Mouse (Mus musculus) embryonic facial prominence, embryonic 13.5 days (tissue): ENCODE data around the gene Slc5a11. TPM values are rescaled to one million over a fixed set of nuclear protein-coding genes. Genes with fewer than 3 reads are reported as not detected.
A peak's percentile ranks its signal among the peaks of the same experiment; 100 is the strongest.

Experiments used
- ATAC-seq: fragments of 200-750 bp; cut with Nextera tagmentation; 2 replicates; pipeline ENCODE4 v1.8.0; 2017; ENCODE audit warnings: low read depth; ENCODE audit not compliant: insufficient number of reproducible peaks, insufficient read depth, low FRiP score, low TSS enrichment
- H3K27ac ChIP-seq: fragments of 300-500 bp; sonication (generic); 2 replicates; pipeline ENCODE4 v1.5.1; 2015; ENCODE audit warnings: moderate library complexity, mild to moderate bottlenecking, inconsistent platforms
- H3K27me3 ChIP-seq: fragments of 300-500 bp; sonication (generic); 2 replicates; pipeline ENCODE4 v1.6.1; 2015; ENCODE audit warnings: mild to moderate bottlenecking, inconsistent platforms
- H3K36me3 ChIP-seq: fragments of 300-500 bp; sonication (generic); 2 replicates; pipeline ENCODE4 v1.6.1; 2015; ENCODE audit warnings: mild to moderate bottlenecking, inconsistent platforms
- H3K4me1 ChIP-seq: fragments of 300-500 bp; sonication (generic); 2 replicates; pipeline ENCODE4 v1.6.1; 2015; ENCODE audit warnings: inconsistent platforms
- H3K4me2 ChIP-seq: fragments of 300-500 bp; sonication (generic); 2 replicates; pipeline ENCODE4 v1.6.1; 2015; ENCODE audit warnings: moderate library complexity, mild to moderate bottlenecking, inconsistent platforms
- H3K4me3 ChIP-seq: fragments of 300-500 bp; sonication (generic); 2 replicates; pipeline ENCODE4 v1.5.1; 2015; ENCODE audit warnings: mild to moderate bottlenecking, inconsistent platforms
- H3K9ac ChIP-seq: fragments of 300-500 bp; sonication (generic); 2 replicates; pipeline ENCODE4 v1.6.1; 2015; ENCODE audit warnings: mild to moderate bottlenecking, inconsistent platforms
- H3K9me3 ChIP-seq: fragments of 300-500 bp; sonication (generic); 2 replicates; pipeline ENCODE4 v1.6.1; 2016; ENCODE audit warnings: inconsistent platforms
- WGBS: fragments of 180-500 bp; shearing (Covaris S2); methylation state at CpG from one replicate; pipeline ENCODE4 v1.1.7; 2015; ENCODE audit warnings: mixed read lengths; 5-methylcytosine and 5-hydroxymethylcytosine counted together
- polyA plus RNA-seq: library from polyadenylated mRNA; unstranded; fragments of >200 nt; fragmentation: Nextera tagmentation; extraction: Ambion mirVana; gene quantifications from 2 replicates; pipeline ENCODE4 v1.2.1, GENCODE M21; 2015

Gene Slc5a11
- polyA plus RNA-seq: 0.25 TPM in 1 of 2 replicates, not detected in the other

DNA sequence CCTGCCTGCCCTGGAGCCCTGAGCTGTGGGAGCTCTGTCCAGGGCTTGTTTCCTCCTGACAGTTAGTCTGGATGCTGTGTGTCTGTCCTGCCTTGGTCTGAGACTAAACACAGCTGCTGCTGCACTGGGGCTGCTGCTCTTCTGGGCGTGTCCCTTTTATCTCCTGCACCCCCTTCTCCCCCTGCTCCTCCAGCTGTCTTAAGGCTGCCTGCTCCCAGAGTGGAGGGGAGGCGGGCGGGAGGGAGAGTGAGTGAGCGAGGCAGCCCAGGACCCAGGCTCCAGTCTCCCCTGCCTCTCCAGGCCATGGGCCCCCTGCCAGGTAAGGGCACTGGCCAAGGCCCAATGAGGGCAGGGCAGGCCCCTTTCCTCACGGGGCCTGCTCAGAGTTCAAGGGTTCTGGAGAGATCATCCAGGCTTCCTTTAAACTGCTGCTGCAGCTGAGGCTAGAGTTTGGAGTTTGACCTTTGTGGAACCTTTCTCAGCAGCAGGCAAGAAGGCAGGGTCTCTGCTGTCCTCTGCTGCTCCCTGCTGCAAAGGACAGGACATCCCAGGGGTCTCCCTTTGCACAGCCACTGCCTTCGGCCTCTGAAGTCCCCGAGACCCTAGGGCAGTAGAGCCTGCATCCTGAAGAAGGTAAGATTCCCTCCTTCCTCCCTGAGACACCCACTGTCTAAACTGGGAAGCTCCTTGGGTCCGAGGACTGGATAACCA lies at the start of gene Slc5a11:
Slc5a11 (plus strand) TSS at position 416 of the 711 bp plus-strand sequence.
- H3K4me2 ChIP-seq: no peak within 1 kb of the TSS
- H3K4me3 ChIP-seq: no peak within 1 kb of the TSS
- no peaks in the 10 kb centered on the region for H3K9me3 ChIP-seq
- H3K36me3 ChIP-seq: no peaks in the 10 kb centered on the region
- WGBS: 30% methylated on average over 8 of the region's 8 CpGs
- peaks cover 11% of the 10 kb centered on the region; the same call in 1 of the 2 replicates for H3K4me1 ChIP-seq
- H3K27ac ChIP-seq: no peak within 1 kb of the TSS
- no peaks in the 10 kb centered on the region for H3K27me3 ChIP-seq
- ATAC-seq: peak; percentile 48; the same call in 1 of the 2 replicates
- H3K9ac ChIP-seq: no peak within 1 kb of the TSS

DNA sequence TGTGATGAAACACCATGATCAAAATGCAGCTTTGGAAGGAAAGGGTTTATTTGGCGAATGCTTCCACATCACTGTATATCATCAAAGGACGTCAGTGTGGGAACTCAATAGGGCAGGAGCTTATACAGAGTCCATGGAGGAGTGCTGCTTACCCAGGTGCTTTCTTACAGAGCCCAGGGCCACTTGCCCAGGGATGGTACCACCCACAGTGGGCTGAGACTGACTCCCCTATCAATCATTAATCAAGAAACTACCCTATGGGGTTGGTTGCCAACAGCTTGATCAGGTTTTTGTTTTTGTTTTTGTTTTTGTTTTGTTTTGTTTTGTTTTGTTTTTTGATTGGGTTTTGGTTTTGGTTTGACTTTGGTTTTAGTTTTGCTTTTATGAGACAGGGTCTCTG lies 47.1 kb upstream of the Slc5a11 start:
- Histone ChIP-seq H3K36me3 (peaks cover 99% of the 10 kb centered on the region), H3K9me3 (no peaks in the 10 kb centered on the region), H3K4me2 (no peak overlapping the region), H3K4me1 (no peaks in the 10 kb centered on the region), H3K9ac (no peak overlapping the region), H3K27ac (no peak overlapping the region), H3K27me3 (no peaks in the 10 kb centered on the region), H3K4me3 (no peak overlapping the region)
- ATAC-seq: no peak
- 93% methylated on average over 2 of the region's 2 CpGs for WGBS

DNA sequence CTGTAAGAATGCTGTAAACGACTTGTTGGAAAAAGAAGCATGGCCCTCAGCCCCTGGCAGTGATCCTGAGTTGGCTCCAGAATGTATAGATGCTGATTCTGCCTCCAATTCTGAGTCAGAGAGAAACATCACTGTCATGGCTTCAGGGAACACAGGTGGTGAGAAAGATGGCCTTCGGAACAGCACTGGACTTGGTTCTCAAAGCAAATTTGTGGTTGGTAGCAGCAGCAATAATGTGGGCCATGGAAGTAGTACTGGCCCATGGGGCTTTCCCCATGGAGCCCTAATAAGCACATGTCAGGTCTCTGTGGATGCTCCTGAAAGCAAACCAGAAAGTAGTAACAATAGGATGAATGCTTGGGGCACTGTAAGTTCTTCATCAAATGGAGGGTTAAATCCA lies 45.0 kb upstream of the Slc5a11 start:
- ATAC-seq: no peak
- no peak overlapping the region for H3K27ac ChIP-seq
- H3K27me3 ChIP-seq: no peaks in the 10 kb centered on the region
- WGBS: 97% methylated on average over 2 of the region's 2 CpGs
- no peak overlapping the region for H3K9ac ChIP-seq
- H3K9me3 ChIP-seq: no peaks in the 10 kb centered on the region
- no peak overlapping the region for H3K4me3 ChIP-seq
- H3K4me1 ChIP-seq: no peaks in the 10 kb centered on the region
- no peak overlapping the region for H3K4me2 ChIP-seq
- H3K36me3 ChIP-seq: peaks cover 97% of the 10 kb centered on the region

DNA sequence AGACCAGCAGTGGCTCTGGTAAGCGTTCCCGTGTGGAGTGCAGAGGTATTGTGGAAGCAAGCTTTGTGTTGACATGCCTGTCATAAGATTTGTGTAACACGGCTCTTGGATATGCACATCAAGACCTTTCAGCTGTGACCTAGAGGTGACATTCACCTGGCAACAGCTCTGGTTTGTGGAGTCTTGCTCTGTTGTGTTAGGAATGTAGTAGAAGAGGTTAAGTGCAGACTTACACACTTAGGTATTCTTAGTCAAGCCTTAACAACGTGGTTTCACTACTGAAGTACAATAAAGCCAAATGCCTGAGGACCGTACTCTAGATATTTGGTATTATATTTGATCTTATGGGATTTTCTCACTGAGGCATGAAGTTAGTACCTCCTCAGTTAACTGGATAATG lies 42.5 kb upstream of the Slc5a11 start:
- ATAC-seq: no peak
- WGBS: 88% methylated on average over 5 of the region's 5 CpGs

DNA sequence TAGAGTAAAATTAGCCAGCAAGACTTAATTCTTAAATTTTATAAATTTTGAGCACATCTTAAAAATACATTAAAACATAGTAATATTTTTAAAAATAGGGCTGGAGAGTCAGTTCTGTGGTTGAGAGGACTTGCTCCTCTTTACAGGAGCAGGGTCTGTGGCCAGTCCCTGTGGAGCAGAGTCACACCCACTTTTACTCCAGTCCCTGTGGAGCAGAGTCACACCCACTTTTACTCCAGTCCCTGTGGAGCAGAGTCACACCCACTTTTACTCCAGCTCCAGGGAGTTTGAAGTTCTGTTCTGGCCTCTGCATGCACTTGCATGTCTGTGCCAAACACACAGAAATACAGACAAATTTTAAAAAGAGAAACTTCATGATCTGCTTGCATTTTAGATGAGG lies 37.4 kb upstream of the Slc5a11 start:
- H3K36me3 ChIP-seq: peaks cover 79% of the 10 kb centered on the region
- no peaks in the 10 kb centered on the region for H3K4me1 ChIP-seq
- no peak overlapping the region for H3K4me3 ChIP-seq
- H3K27me3 ChIP-seq: no peaks in the 10 kb centered on the region
- ATAC-seq: no peak
- no peak overlapping the region for H3K27ac ChIP-seq
- no peaks in the 10 kb centered on the region for H3K9me3 ChIP-seq
- no peak overlapping the region for H3K9ac ChIP-seq
- H3K4me2 ChIP-seq: no peak overlapping the region

More for the DNA sequence above, 42.5 kb upstream of the Slc5a11 start:
- no peak overlapping the region for H3K9ac ChIP-seq
- no peak overlapping the region for H3K4me2 ChIP-seq
- H3K27ac ChIP-seq: no peak overlapping the region
- H3K4me1 ChIP-seq: no peaks in the 10 kb centered on the region
- H3K36me3 ChIP-seq: peaks cover 89% of the 10 kb centered on the region
- H3K9me3 ChIP-seq: no peaks in the 10 kb centered on the region
- no peaks in the 10 kb centered on the region for H3K27me3 ChIP-seq
- no peak overlapping the region for H3K4me3 ChIP-seq

DNA sequence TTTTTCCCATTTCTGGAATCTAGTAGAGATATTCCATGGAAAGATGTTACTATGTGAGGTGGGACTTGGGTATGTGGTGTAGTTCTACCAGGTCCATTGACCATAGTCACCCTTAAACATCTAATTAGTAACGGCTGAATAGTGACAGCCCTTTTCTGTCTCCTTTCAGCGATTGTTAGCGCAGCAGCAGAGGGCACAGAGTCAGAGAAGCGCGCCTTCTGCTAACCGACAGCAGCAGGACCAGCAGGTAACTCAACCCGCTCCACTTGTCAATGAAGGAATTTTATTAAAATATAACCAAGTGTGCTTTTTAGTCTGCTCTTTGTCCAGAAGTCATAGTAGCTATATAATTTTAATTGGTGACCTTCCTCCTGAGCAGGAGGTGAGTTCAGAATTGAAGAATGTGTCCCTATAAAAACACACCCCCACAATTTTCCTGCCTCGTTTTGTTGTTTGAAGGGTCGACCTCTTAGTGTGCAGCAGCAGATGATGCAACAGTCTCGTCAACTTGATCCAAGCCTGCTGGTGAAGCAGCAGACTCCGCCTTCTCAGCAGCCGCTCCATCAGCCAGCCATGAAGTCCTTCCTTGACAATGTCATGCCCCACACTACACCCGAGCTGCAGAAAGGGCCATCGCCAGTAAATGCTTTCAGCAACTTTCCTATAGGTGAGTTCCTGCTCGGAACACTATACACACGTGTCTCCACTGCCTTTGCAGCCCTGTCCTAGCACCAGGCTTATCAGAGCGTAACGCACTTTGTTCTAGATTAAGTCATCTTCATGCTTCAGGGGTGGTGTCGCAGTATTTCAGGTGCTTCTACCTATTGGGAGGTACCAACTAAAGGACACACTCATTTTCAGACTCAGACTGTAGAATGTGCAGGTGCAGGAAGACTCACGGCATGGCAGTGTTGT lies 32.5 kb upstream of the Slc5a11 start:
- Histone ChIP-seq H3K4me3 (no peak overlapping the region), H3K9ac (no peak overlapping the region), H3K4me2 (no peak overlapping the region), H3K9me3 (no peaks in the 10 kb centered on the region), H3K27me3 (no peaks in the 10 kb centered on the region), H3K4me1 (no peaks in the 10 kb centered on the region), H3K27ac (no peak overlapping the region), H3K36me3 (peaks cover 88% of the 10 kb centered on the region)
- 88% methylated on average over 20 of the region's 20 CpGs for WGBS
- ATAC-seq: no peak

DNA sequence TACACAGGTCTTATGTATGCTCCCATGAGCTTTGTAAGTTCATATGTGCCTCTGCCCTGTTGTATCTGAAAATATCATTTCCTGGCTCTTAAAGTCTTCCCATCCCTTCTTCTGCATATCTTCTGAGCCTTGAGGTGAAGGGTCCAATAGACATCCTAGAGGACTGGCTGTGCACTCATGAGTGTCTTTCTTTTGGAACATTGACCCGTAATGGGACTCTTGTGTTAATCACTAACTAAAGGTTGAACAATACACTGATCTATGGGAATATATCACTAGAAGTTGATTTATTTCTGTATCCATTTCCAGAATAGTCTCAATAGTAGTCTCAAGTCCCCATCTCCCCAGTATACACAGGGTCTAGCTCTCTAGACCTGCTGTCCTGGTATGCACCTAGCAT lies 29.7 kb upstream of the Slc5a11 start:
- peaks cover 98% of the 10 kb centered on the region for H3K36me3 ChIP-seq
- no peaks in the 10 kb centered on the region for H3K9me3 ChIP-seq
- H3K27ac ChIP-seq: no peak overlapping the region

DNA sequence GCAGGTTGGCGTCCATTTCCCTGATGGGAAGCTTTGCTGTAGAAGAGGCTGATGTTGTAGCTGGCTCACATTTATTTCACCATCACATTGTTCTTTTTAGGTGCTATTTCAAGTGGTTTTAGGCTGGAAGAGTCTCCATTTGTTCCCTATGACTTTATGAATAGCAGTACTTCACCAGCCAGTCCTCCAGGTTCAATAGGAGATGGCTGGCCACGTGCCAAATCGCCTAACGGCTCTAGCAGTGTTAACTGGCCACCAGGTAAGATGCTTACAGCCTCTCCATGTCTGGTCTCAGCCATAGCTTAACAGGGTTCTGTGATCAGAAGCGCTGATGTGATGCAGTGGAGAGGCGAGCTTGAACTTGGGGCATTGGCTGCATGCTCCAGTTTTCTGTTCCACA lies 28.1 kb upstream of the Slc5a11 start:
- no peak overlapping the region for H3K9ac ChIP-seq
- H3K9me3 ChIP-seq: no peaks in the 10 kb centered on the region
- no peak overlapping the region for H3K4me3 ChIP-seq
- H3K27me3 ChIP-seq: no peaks in the 10 kb centered on the region
- WGBS: 95% methylated on average over 6 of the region's 6 CpGs
- no peak overlapping the region for H3K27ac ChIP-seq
- no peaks in the 10 kb centered on the region for H3K4me1 ChIP-seq
- no peak for ATAC-seq
- H3K4me2 ChIP-seq: no peak overlapping the region
- peaks cover 98% of the 10 kb centered on the region for H3K36me3 ChIP-seq

More for the DNA sequence above, 29.7 kb upstream of the Slc5a11 start:
- H3K4me1 ChIP-seq: no peaks in the 10 kb centered on the region
- no peak overlapping the region for H3K9ac ChIP-seq
- WGBS: 93% methylated on average over 1 of the region's 1 CpGs
- H3K4me2 ChIP-seq: no peak overlapping the region
- ATAC-seq: no peak
- no peaks in the 10 kb centered on the region for H3K27me3 ChIP-seq
- no peak overlapping the region for H3K4me3 ChIP-seq

DNA sequence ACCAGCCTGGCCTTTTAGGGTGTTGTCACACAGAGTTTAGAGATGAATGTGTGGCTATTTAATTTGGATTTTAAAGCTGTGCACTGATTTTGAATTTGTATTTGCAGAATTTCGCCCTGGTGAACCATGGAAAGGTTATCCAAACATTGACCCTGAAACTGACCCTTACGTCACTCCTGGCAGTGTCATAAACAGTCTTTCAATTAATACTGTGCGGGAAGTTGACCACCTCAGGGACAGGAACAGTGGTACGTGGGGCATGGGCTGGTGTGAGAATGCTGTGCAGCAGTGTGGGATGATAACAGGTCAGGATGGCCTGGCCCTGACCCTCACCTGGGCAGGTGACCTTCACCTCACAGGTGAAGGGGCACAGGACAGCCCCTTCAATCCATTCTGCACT lies 27.3 kb upstream of the Slc5a11 start:
- ATAC-seq: no peak
- peaks cover 98% of the 10 kb centered on the region for H3K36me3 ChIP-seq
- 76% methylated on average over 4 of the region's 4 CpGs for WGBS
- H3K27ac ChIP-seq: no peak overlapping the region
- H3K9me3 ChIP-seq: no peaks in the 10 kb centered on the region
- H3K27me3 ChIP-seq: no peaks in the 10 kb centered on the region
- H3K4me3 ChIP-seq: no peak overlapping the region
- no peak overlapping the region for H3K9ac ChIP-seq
- no peaks in the 10 kb centered on the region for H3K4me1 ChIP-seq
- no peak overlapping the region for H3K4me2 ChIP-seq

DNA sequence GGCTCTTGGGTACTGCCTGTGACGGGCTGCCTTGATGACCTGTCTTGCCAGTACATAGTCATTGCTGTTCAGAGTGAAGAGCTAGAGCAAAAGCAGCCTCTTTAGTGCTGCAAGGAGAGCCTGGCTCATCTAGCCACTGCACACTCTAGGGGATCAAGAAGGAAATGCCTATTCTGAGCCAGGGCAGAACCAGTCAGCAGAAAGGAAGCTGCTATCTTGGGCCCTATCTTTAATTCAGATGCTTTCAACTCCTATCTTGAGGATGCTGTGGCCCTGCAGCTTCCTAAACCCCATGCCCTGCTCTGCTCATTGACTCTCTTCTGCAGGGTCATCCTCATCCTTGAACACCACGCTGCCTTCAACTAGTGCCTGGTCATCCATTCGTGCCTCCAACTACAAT lies 26.1 kb upstream of the Slc5a11 start:
- Histone ChIP-seq H3K4me1 (no peaks in the 10 kb centered on the region), H3K9ac (no peak overlapping the region), H3K36me3 (peaks cover 98% of the 10 kb centered on the region), H3K27me3 (no peaks in the 10 kb centered on the region), H3K27ac (no peak overlapping the region), H3K4me3 (no peak overlapping the region), H3K9me3 (no peaks in the 10 kb centered on the region), H3K4me2 (no peak overlapping the region)
- no peak for ATAC-seq
- 91% methylated on average over 3 of the region's 3 CpGs for WGBS

DNA sequence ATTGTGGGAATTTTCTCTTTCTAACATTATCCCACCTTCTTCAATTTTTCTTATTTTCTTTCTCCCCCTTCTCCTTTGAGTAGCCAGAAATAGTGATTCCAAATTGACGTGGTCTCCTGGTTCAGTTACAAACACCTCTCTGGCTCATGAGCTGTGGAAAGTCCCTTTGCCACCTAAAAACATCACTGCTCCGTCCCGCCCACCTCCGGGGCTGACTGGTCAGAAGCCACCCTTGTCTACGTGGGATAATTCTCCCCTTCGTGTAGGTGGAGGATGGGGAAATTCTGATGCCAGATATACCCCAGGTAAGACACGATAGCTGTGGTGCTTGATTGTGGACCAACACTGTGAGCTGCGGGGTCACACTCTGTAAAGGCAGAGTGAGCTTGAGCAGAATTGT lies 24.8 kb upstream of the Slc5a11 start:
- Histone ChIP-seq H3K9me3 (no peaks in the 10 kb centered on the region), H3K27me3 (no peaks in the 10 kb centered on the region), H3K4me1 (no peaks in the 10 kb centered on the region), H3K9ac (no peak overlapping the region), H3K36me3 (peaks cover 94% of the 10 kb centered on the region), H3K27ac (no peak overlapping the region), H3K4me3 (no peak overlapping the region), H3K4me2 (no peak overlapping the region)
- no peak for ATAC-seq
- 94% methylated on average over 8 of the region's 8 CpGs for whole genome bisulfite sequencing

DNA sequence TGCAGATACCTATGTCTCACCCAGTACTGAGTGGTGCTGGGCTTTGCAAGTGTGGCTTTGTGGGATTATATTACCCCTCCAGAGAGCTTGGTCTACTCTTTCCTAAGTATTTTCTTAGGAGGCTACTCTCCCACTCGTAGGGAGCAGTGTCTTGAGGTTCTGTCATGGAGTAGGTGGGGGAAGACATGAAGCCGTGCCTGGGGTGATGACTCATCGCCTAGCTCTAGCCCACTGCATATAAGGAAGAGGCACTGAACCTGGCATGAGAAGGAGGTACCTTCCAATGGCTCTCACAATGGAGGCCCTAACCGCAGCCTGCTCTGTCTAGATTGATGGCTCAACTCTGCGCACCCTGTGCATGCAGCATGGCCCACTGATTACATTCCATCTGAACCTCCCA lies 22.8 kb upstream of the Slc5a11 start:
- 91% methylated on average over 5 of the region's 5 CpGs for WGBS

More for the DNA sequence above, 22.8 kb upstream of the Slc5a11 start:
- Histone ChIP-seq H3K27ac (no peak overlapping the region), H3K36me3 (peaks cover 90% of the 10 kb centered on the region), H3K4me2 (no peak overlapping the region), H3K4me1 (no peaks in the 10 kb centered on the region), H3K4me3 (no peak overlapping the region), H3K9me3 (no peaks in the 10 kb centered on the region), H3K27me3 (no peaks in the 10 kb centered on the region), H3K9ac (no peak overlapping the region)
- no peak; the same call in 1 of the 2 replicates for ATAC-seq
